Mouse (Mus musculus) right cerebral cortex, adult 2 months (tissue): ENCODE data around the gene Pde6b.

Experiments
- DNase-seq, 2 experiments: peaks; one replicate each; pipeline ENCODE4 v3.0.0; 2021 to 2022; ENCODE audit warnings: low spot score in 2 of 2

Pde6b gene

GRCm38 (mm10) chr5:108389744-108390143 is 1.6 kb downstream of the Pde6b start:
- DNase-seq, result no peak

- no peak for DNase-seq
These were observed 15.3 kb downstream of the Pde6b start for GRCm38 (mm10) chr5:108403453-108403852.

GRCm38 (mm10) chr5:108405460-108405859 is 17.3 kb downstream of the Pde6b start:
- DNase-seq, result no peak

GRCm38 (mm10) chr5:108406977-108407376 is 18.8 kb downstream of the Pde6b start:
- DNase-seq, result no peak

- DNase-seq, result no peak
These were observed 26.5 kb downstream of the Pde6b start for GRCm38 (mm10) chr5:108414711-108415110.

GRCm38 (mm10) chr5:108422741-108423140 is 34.5 kb downstream of the Pde6b start:
- DNase-seq, result no peak

- no peak for DNase-seq
These were observed 35.2 kb downstream of the Pde6b start for GRCm38 (mm10) chr5:108423427-108423826.

- peak; percentile 49 to 55 for DNase-seq
These were observed 39.0 kb downstream of the Pde6b start for GRCm38 (mm10) chr5:108427186-108427585.

GRCm38 (mm10) chr5:108431196-108431595 is 43.0 kb downstream of the Pde6b start:
- no peak for DNase-seq

- DNase-seq, result peak; percentile 96 to 98
These were observed 45.8 kb downstream of the Pde6b start, which contains the start of gene Atp5k for GRCm38 (mm10) chr5:108433804-108434587. Gene Atp5k, minus strand, starts transcription at chr5:108434448.

- no peak for DNase-seq
These were observed 47.9 kb downstream of the Pde6b start for GRCm38 (mm10) chr5:108436101-108436500.

GRCm38 (mm10) chr5:108446973-108447372 is 58.8 kb downstream of the Pde6b start:
- no peak for DNase-seq

GRCm38 (mm10) chr5:108447857-108448256 is 59.7 kb downstream of the Pde6b start:
- no peak for DNase-seq

- no peak for DNase-seq
These were observed 60.8 kb downstream of the Pde6b start, which contains the start of gene Mfsd7a for GRCm38 (mm10) chr5:108448785-108449668. Gene Mfsd7a, minus strand, starts transcription at chr5:108448891.

GRCm38 (mm10) chr5:108450837-108451540 is 62.8 kb downstream of the Pde6b start:
- no peak for DNase-seq

- no peak for DNase-seq
These were observed 63.4 kb downstream of the Pde6b start for GRCm38 (mm10) chr5:108451611-108452010.

- DNase-seq, result no peak
These were observed 64.2 kb downstream of the Pde6b start for GRCm38 (mm10) chr5:108452422-108452821.

- no peak for DNase-seq
These were observed 65.9 kb downstream of the Pde6b start for GRCm38 (mm10) chr5:108454094-108454493.

- DNase-seq, result no peak
These were observed 70.5 kb downstream of the Pde6b start for GRCm38 (mm10) chr5:108458706-108459105.

- DNase-seq, result no peak
These were observed 72.3 kb downstream of the Pde6b start for GRCm38 (mm10) chr5:108460461-108460860.

- DNase-seq, result peak; percentile 95 to 96
These were observed 73.2 kb downstream of the Pde6b start, which contains the start of gene Pcgf3 for GRCm38 (mm10) chr5:108461082-108462065. Gene Pcgf3, plus strand, starts transcription at chr5:108461232.
